Comparison of ENCODE assay signal across 27 mouse cellular contexts in the genomic region with DNA sequence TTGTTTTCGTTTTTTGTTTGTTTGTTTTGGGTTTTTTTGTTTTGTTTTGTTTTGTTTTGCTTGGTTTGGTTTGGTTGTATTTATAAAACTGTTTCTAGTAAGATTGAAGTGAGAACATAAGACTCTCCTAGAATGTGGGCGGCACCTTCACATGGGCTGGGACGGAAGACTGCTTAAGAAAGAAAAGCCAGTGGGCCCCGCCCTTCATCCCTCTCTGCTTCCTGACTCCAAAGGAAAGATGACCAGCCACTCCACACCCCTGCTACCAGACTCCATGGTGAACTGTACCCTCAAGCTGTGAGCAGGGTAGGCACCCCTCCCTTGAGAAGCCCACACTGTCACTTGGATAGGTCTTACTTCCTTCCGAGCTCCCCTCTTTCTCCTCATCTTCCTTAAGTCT. TPM values are rescaled to one million over a fixed set of nuclear protein-coding genes. Genes with fewer than 3 reads are reported as not detected.
DNase-seq lines count a peak whose midpoint lies in the region; ATAC-seq and TF ChIP-seq lines count a peak whose summit lies in the region.
"Had no signal": no experiment of that assay in that cellular context is flagged by ENCODE, and none has a peak within 500 bp of the region (broad histone marks: within the 10 kb centered on the region; RNA-seq: fewer than 3 reads in every experiment).

No protein-coding gene starts in this region.

- no peaks in the 10 kb centered on the region for H3K36me3 ChIP-seq in embryonic facial prominence, embryonic 14.5 days (ENCODE audit: control insufficient read depth, insufficient read depth, low read length)
- H3K36me3 ChIP-seq in embryonic facial prominence, embryonic 10.5 days (replicated peaks), result no peaks in the 10 kb centered on the region
- no peaks in the 10 kb centered on the region for H3K36me3 ChIP-seq in testis, adult 2 months (ENCODE audit: control insufficient read depth, insufficient read depth, low read length)
- H3K36me3 ChIP-seq in forebrain, embryonic 12.5 days (replicated peaks), result no peaks in the 10 kb centered on the region
- H3K36me3 ChIP-seq: embryonic facial prominence, embryonic 12.5 days; embryonic facial prominence, embryonic 15.5 days; forebrain, embryonic 10.5 days; forebrain, embryonic 15.5 days had no signal

- no peaks in the 10 kb centered on the region for H3K9me3 ChIP-seq in embryonic facial prominence, embryonic 14.5 days (ENCODE audit: control insufficient read depth, low read length)
- no peaks in the 10 kb centered on the region for H3K9me3 ChIP-seq in embryonic facial prominence, embryonic 10.5 days
- H3K9me3 ChIP-seq in forebrain, embryonic 12.5 days, result no peaks in the 10 kb centered on the region
- H3K9me3 ChIP-seq: embryonic facial prominence, embryonic 12.5 days; embryonic facial prominence, embryonic 15.5 days; forebrain, embryonic 10.5 days; forebrain, embryonic 13.5 days; forebrain, embryonic 15.5 days had no signal

- TF ChIP-seq CTCF in testis, adult 2 months (IDR thresholded peaks at IDR 0.05; ENCODE audit: control insufficient read depth, insufficient read depth, insufficient replicate concordance, low read depth, low read length), result no peak

- H3K4me1 ChIP-seq in embryonic facial prominence, embryonic 14.5 days (ENCODE audit: control insufficient read depth, insufficient read depth, low read length), result no peaks in the 10 kb centered on the region
- no peaks in the 10 kb centered on the region for H3K4me1 ChIP-seq in embryonic facial prominence, embryonic 10.5 days
- peaks cover 4% of the 10 kb centered on the region for H3K4me1 ChIP-seq in testis, adult 2 months (ENCODE audit: control insufficient read depth, insufficient read depth, low read length)
- no peaks in the 10 kb centered on the region for H3K4me1 ChIP-seq in forebrain, embryonic 12.5 days
- H3K4me1 ChIP-seq: embryonic facial prominence, embryonic 12.5 days; embryonic facial prominence, embryonic 15.5 days; forebrain, embryonic 15.5 days had no signal

- H3K27ac ChIP-seq in embryonic facial prominence, embryonic 14.5 days (replicated peaks; ENCODE audit: low read depth, low read length), result no peak overlapping the region
- no peak overlapping the region for H3K27ac ChIP-seq in embryonic facial prominence, embryonic 10.5 days (replicated peaks)
- H3K27ac ChIP-seq in testis, adult 2 months (ENCODE audit: control insufficient read depth, insufficient read depth, low read depth, low read length), result 0 out of 2 replicates have a peak overlapping the region, but pooled peaks have one; percentile 29
- H3K27ac ChIP-seq in forebrain, embryonic 12.5 days, result no peak overlapping the region
- H3K27ac ChIP-seq: embryonic facial prominence, embryonic 12.5 days; embryonic facial prominence, embryonic 15.5 days; forebrain, embryonic 10.5 days; forebrain, embryonic 13.5 days; forebrain, embryonic 15.5 days had no signal

- no peak overlapping the region for H3K9ac ChIP-seq in embryonic facial prominence, embryonic 14.5 days (ENCODE audit: low read depth, low read length)
- H3K9ac ChIP-seq in forebrain, embryonic 12.5 days, result no peak overlapping the region
- H3K9ac ChIP-seq: embryonic facial prominence, embryonic 12.5 days; embryonic facial prominence, embryonic 15.5 days; forebrain, embryonic 13.5 days; forebrain, embryonic 15.5 days; forebrain, postnatal 0 days had no signal

- peak; percentile 17; the same call in 1 of the 2 replicates for ATAC-seq in embryonic facial prominence, embryonic 14.5 days (ENCODE audit: low read depth)
- ATAC-seq in forebrain, embryonic 12.5 days (ENCODE audit: low FRiP score), result no peak
- ATAC-seq: CD4-positive, CD25-positive, alpha-beta regulatory T cell, adult 4 months; forebrain, embryonic 13.5 days; forebrain, embryonic 15.5 days; forebrain, postnatal 0 days had no signal

- TF ChIP-seq POLR2A in testis, adult 2 months (IDR thresholded peaks at IDR 0.05; ENCODE audit: control insufficient read depth, low read depth, low read length), result no peak

- H3K4me2 ChIP-seq in embryonic facial prominence, embryonic 14.5 days (ENCODE audit: low read depth, low read length), result no peak overlapping the region
- H3K4me2 ChIP-seq in forebrain, embryonic 12.5 days, result no peak overlapping the region
- H3K4me2 ChIP-seq: embryonic facial prominence, embryonic 12.5 days; embryonic facial prominence, embryonic 15.5 days; forebrain, embryonic 13.5 days; forebrain, embryonic 15.5 days had no signal

- DNase-seq in embryonic facial prominence, embryonic 14.5 days (ENCODE audit: low spot score), result no peak
- no peak for DNase-seq in embryonic facial prominence, embryonic 10.5 days (ENCODE audit: low spot score)
- no peak for DNase-seq in testis, postnatal 10 days (ENCODE audit: low spot score)
- peak; percentile 45 for DNase-seq in ZHBTc4 (ENCODE audit: low read depth, low spot score)
- no peak for DNase-seq in gastrocnemius, adult 8-10 months (ENCODE audit: low spot score in 2 of 2)
- DNase-seq: adrenal gland, adult 2 months; adrenal gland, postnatal 10 days; adrenal gland, postnatal 25 days; B cell, adult 2 months; cerebellum, adult 11 months; cerebellum, adult 18-20 months; cerebellum, adult 8-10 months; cerebellum, adult 9-11 months; cerebellum, postnatal 14 days; cerebellum, postnatal 36 days; embryo, embryonic 11 days; forebrain, postnatal 0 days had no signal

- H3K27me3 ChIP-seq in embryonic facial prominence, embryonic 14.5 days (replicated peaks; ENCODE audit: control insufficient read depth, insufficient read depth, low read length), result no peaks in the 10 kb centered on the region
- H3K27me3 ChIP-seq in embryonic facial prominence, embryonic 10.5 days (replicated peaks; ENCODE audit: low read depth, poor library complexity, severe bottlenecking), result no peaks in the 10 kb centered on the region
- no peaks in the 10 kb centered on the region for H3K27me3 ChIP-seq in testis, adult 2 months (ENCODE audit: control insufficient read depth, insufficient read depth, low read length)
- peaks cover 5% of the 10 kb centered on the region; the same call in 1 of the 2 replicates for H3K27me3 ChIP-seq in forebrain, embryonic 12.5 days
- H3K27me3 ChIP-seq: CH12.LX; embryonic facial prominence, embryonic 12.5 days; embryonic facial prominence, embryonic 15.5 days; forebrain, embryonic 13.5 days; forebrain, embryonic 15.5 days had no signal

- 73% methylated on average over 5 of the region's 5 CpGs for WGBS in embryonic facial prominence, embryonic 14.5 days
- 80% methylated on average over 5 of the region's 5 CpGs for WGBS in embryonic facial prominence, embryonic 10.5 days
- WGBS in forebrain, embryonic 12.5 days, result 76% methylated on average over 5 of the region's 5 CpGs

- no peak overlapping the region for H3K4me3 ChIP-seq in embryonic facial prominence, embryonic 14.5 days (ENCODE audit: low read depth, low read length)
- H3K4me3 ChIP-seq in embryonic facial prominence, embryonic 10.5 days, result no peak overlapping the region
- no peak overlapping the region for H3K4me3 ChIP-seq in testis, adult 2 months (ENCODE audit: control insufficient read depth, low read depth, low read length)
- no peak overlapping the region for H3K4me3 ChIP-seq in forebrain, embryonic 12.5 days (replicated peaks)
- H3K4me3 ChIP-seq: embryonic facial prominence, embryonic 12.5 days; embryonic facial prominence, embryonic 15.5 days; erythroblast, embryonic 14.5 days; forebrain, embryonic 10.5 days; forebrain, embryonic 13.5 days; forebrain, embryonic 15.5 days had no signal

RNA-seq across cellular contexts. Expression of gene Ivns1abp, which starts 33.8 kb away (rescaled TPM):
- 221 and 236 TPM in 2 replicates for polyA plus RNA-seq in embryonic facial prominence, embryonic 14.5 days (2014; fragmentation: Nextera tagmentation; extraction: Ambion mirVana)
- polyA plus RNA-seq in embryonic facial prominence, embryonic 10.5 days (2016; fragmentation: Nextera tagmentation; extraction: Ambion mirVana), result 402 and 404 TPM in 2 replicates
- polyA plus RNA-seq in testis, adult 2 months (2012; rRNA removed), result 53.7 and 73.0 TPM in 2 replicates
- total RNA-seq in gastrocnemius, adult 8-10 months (2022), result 100 to 1,000 TPM; 117 to 180 (median 157) TPM
- 446 and 474 TPM in 2 replicates for polyA plus RNA-seq in forebrain, embryonic 12.5 days (2016; fragmentation: Nextera tagmentation; extraction: Ambion mirVana)
